Mouse (Mus musculus) E14TG2a.4 (cell line): ENCODE measurements at regions not wholly inside any gene's neighbourhood (a gene's known extent, or its start where the extent isn't known, plus 50 kb on each side); places are given as distances from the start of the nearest gene placed in this dataset.

Experiments
- CTCF ChIP-seq: conservative IDR thresholded peaks from 2 replicates; pipeline ENCODE4 v1.5.1; 2014; ENCODE audit warnings: low read length
- POU5F1 ChIP-seq: IDR thresholded peaks from 2 replicates; pipeline ENCODE4 v1.6.1; 2014; ENCODE audit warnings: low read length, borderline replicate concordance

DNA sequence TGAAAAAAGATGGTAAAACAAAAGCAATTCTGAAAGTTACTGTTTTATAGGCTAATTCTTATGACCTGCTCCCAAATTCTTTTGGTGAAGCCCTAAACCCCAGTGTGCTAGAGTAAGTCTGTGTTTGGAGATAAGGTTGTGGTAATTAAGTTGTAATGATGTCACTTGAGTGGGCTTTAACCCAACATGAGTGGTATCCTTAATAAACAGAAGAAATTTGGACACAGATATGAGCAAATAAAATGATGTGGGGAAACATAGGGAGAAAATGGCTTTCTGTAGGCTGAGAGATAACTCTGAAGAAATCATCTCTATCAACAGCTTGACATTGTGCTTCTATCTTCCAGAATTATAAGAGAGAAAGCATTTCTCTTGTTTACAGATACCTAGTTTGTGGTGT lies 117.1 kb upstream of the Acsl4 start:
- TF ChIP-seq CTCF (no peak), POU5F1 (no peak)
